Mouse (Mus musculus): Measurements from ENCODE around the gene Myo18a.

The Myo18a gene

GRCm38 (mm10) chr11:77770346-77770745, 7.3 kb downstream of the Myo18a start:
- no peak for DNase-seq (ENCODE audit: extremely low read depth, low read depth, low spot score)

- no peak for DNase-seq (ENCODE audit: extremely low read depth, low read depth, low spot score)
Observed at GRCm38 (mm10) chr11:77771879-77772713, 9.1 kb downstream of the Myo18a start.

DNA sequence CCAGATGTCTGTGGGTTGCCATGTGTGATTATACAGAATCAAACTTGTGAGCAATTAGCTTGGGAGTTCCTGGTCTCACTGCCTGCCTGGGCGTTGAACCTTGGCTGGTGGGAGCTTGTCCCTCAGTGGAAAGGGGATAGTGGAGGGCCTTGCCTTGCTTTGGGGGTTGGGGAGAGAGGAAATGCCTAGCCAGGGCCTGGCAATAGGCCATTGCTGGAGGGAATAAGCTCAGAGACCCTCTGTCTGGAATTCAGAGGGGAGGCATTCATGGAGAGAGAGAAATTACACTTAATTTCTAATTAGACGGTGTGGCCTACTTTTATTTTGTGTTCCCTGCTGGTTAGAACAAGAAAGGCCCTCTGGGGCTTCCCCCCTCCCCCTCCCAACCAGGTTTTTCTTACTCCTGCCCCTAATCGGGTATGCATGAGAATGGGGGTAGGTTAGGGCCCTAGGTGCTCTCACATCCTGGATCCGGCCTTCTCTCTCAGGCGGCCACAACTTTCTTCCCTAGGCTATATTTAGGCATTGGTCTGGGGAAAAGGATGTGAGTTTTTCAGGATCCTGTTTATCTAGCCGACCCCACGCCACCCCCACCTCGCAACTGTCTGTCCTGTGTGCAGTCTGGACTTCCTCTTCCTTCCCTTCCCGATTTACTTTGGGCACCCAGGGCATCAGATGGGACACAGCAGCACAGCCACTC, 12.8 kb downstream of the Myo18a start:
- no peak for DNase-seq (ENCODE audit: extremely low read depth, low read depth, low spot score)

- DNase-seq (ENCODE audit: extremely low read depth, low read depth, low spot score): no peak
Observed at GRCm38 (mm10) chr11:77777436-77777835, 14.4 kb downstream of the Myo18a start.

DNA sequence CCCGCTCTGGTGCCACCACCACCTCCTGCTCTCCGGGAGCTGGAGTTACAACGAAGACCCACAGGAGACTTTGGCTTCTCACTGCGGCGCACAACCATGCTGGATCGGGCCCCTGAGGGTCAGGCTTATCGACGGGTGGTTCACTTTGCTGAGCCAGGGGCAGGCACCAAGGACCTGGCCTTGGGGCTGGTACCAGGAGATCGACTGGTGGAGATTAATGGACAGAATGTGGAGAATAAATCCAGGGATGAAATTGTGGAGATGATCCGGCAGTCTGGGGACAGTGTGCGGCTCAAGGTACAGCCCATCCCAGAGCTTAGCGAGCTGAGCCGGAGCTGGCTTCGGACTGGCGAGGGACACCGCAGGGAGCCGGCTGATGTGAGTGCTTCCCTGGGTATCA, 14.9 kb downstream of the Myo18a start:
- DNase-seq (ENCODE audit: extremely low read depth, low read depth, low spot score): no peak

- no peak for DNase-seq (ENCODE audit: extremely low read depth, low read depth, low spot score)
Observed at GRCm38 (mm10) chr11:77779240-77779639, 16.2 kb downstream of the Myo18a start.

DNA sequence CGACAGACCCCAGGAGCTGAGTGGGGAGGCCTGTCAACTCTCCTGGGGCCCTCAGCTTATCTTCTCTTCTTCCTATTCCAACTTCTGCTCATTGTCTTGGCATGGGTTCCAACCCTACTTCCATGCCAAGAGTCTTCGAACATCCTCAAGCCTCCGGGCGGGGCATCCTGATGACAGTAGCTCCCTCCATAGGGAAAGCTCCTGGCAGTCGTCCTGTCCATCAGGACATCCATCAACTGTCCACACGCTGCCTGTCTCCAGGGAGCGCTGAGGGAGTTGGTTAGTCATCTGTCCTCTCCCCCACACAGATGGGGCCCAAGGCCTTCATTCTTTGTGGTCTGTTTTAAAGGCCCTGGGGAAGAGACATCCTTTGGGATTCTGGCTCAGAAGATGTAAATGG, 18.0 kb downstream of the Myo18a start:
- DNase-seq (ENCODE audit: extremely low read depth, low read depth, low spot score): no peak

DNA sequence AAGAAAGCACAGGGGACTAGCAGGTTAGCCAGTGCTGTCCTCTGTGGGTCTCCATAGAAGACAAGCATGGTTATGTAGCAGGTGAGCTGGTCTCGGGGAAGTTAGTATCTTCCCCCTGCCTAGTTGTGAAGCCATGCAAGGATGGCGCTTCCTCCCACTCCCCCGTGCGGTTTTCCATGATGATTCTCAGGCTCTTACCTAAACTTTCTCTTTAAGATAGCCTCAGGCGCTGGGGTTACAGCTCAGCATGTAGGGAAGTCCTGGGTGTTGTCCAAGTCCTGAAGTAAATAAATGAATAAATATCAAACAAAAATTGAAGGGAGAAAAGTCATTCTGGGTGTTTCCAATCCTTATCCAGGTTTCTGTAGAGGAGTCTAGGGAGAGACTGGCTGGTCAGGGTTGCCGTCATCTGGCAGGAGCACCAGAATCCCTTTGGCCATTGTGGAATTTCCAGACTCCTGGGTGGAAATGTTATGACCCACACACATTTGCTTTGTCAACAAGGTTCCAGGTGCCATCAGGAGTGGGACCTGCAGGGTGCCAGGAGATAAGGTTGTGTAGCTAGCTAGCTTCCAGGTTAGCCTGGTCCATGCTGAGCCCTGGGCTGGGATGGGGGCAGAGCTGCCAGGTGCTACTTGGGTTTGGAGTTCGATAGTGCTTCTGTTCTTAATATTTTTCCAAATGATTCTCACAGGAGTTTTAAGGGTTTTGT, 19.2 kb downstream of the Myo18a start:
- DNase-seq (ENCODE audit: extremely low read depth, low read depth, low spot score): no peak

DNA sequence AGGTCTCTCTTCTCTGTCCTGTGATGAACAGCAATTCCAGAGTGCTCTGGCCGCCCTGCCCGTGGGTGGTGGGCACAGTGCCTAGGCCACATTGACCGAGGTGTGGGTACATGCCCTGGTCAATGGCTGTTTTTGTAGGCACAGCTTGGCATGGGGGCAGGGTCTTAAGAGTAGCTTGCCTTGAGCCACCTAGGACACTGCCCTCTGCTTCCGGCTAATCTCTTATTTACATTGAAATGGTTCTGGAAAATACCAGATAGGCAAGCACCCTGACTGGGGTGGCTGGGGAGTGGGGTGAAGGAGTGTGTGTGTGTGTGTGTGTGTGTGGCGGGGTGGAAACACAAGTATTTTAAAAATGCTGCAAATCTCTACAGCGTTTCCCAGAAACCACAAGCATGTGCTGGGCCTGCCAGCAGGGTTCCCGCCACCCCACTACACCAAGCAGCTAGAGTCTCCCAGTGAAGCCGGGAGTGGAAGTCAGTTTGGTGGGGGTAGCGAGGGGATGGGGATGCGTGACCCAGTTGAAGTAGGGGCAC, 20.2 kb downstream of the Myo18a start:
- peak; percentile 51 for DNase-seq (ENCODE audit: extremely low read depth, low read depth, low spot score)

GRCm38 (mm10) chr11:77783747-77784646, 21.0 kb downstream of the Myo18a start:
- DNase-seq (ENCODE audit: extremely low read depth, low read depth, low spot score): no peak

- no peak for DNase-seq (ENCODE audit: extremely low read depth, low read depth, low spot score)
Observed at GRCm38 (mm10) chr11:77784894-77785293, 21.8 kb downstream of the Myo18a start.

DNA sequence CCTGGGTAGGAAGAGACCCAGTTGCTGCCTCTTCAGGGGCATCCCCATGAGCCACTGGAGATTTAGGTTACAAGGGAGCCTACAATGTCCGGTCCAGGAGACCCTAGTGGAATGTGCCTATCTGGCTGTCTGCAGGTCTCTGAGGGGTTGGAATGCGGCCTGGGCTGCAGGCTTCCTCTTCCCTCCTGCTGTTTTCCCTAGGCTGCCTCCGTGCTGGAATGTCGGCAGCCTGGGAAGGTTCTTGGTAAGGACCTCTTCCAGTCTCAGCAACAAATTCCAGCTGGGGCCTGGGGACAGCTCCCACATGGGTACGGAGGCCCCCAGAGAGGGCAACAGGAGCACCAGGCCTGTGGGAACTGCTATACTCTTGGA, 22.3 kb downstream of the Myo18a start:
- no peak for DNase-seq (ENCODE audit: extremely low read depth, low read depth, low spot score)

- DNase-seq (ENCODE audit: extremely low read depth, low read depth, low spot score): no peak
Observed at GRCm38 (mm10) chr11:77785768-77786561, 22.9 kb downstream of the Myo18a start.

GRCm38 (mm10) chr11:77787707-77788106, 24.7 kb downstream of the Myo18a start, which contains the start of gene Gm10277:
TSS of gene Gm10277 (minus strand) at chr11:77787747.
- DNase-seq (ENCODE audit: extremely low read depth, low read depth, low spot score): no peak

DNA sequence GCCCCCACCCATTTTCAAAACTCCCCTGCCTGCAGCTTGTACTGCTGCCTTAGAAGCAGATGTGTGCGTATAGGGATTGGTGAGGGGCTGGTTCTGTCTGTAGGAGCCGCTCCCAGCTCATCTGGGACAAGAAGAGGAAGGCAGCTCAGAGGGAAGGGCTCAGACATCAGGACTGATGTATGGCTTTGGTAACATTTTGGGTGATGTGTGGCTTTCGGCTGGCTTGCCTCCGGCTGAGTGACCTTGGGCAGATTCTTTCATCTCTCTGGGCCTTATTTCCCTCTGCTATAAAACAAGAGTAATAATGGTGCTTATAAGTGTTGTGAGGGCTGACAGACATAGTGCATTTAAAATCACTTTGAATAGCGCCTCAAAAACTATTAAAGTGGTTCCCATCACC, 26.5 kb downstream of the Myo18a start:
- no peak for DNase-seq (ENCODE audit: extremely low read depth, low read depth, low spot score)

- DNase-seq (ENCODE audit: extremely low read depth, low read depth, low spot score): no peak
Observed at GRCm38 (mm10) chr11:77790286-77790685, 27.2 kb downstream of the Myo18a start.

- DNase-seq (ENCODE audit: extremely low read depth, low read depth, low spot score): no peak
Observed at GRCm38 (mm10) chr11:77791241-77791727, 28.2 kb downstream of the Myo18a start.

GRCm38 (mm10) chr11:77791752-77792565, 28.9 kb downstream of the Myo18a start:
- peak; percentile 79 for DNase-seq (ENCODE audit: extremely low read depth, low read depth, low spot score)

DNA sequence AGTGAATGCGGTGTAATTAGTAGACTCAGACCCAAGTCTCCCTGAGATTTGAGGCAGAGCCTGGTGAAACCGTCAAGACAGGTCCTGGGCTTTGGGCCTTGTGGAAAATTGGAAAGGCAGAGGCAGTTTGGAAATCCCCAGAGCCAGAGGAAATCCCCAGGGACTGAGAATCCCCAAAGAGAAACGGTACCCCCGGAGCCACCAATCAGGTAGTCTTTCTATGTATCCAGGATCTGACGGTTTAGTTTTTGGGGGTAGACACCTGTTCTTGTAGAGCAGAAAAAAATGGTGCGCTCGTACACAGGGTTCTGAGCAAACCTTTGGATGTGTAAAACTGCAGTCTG, 29.5 kb downstream of the Myo18a start:
- DNase-seq (ENCODE audit: extremely low read depth, low read depth, low spot score): no peak

Data from fat pad, adult 2 months (tissue).